Mouse (Mus musculus) small intestine, adult 2 months (tissue): ENCODE measurements at regions not wholly inside any gene's neighbourhood (a gene's known extent, or its start where the extent isn't known, plus 50 kb on each side); places are given as distances from the start of the nearest gene placed in this dataset.

Source experiments
- CTCF ChIP-seq: fragments of 200-500 bp; IDR thresholded peaks from 2 replicates; pipeline ENCODE4 v1.5.1; 2012; ENCODE audit warnings: low read depth, mild to moderate bottlenecking, control low read depth, inconsistent platforms, low read length, moderate library complexity, mixed read lengths; ENCODE audit not compliant: insufficient replicate concordance, insufficient read length; ENCODE audit errors: extremely low read depth
- POLR2A ChIP-seq: fragments of 200-500 bp; IDR thresholded peaks from 2 replicates; pipeline ENCODE4 v1.6.1; 2012; ENCODE audit warnings: low read depth, mild to moderate bottlenecking, control low read depth, inconsistent platforms, low read length, moderate library complexity

DNA sequence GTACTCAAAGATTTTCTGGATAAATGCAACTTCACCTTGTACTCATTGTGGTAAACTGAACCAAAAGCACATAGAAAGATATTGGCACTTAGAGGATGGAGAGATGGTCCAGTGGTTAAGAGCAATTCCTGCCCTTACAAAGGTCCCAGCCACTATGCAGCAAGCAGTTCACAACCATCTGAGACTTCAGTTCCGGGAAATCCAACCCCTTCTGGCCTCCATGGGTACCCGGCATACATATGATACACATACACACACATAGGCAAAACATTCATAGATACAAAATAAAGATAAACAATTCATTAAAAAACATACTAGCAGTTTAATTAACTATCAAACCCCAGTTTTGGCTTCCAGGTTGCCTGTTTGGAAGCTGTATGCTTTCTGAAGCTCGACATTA, 189.5 kb upstream of the Tmem45b start:
- no peak for TF ChIP-seq CTCF
- TF ChIP-seq POLR2A, result no peak
